Mouse (Mus musculus) layer of hippocampus, adult 18-20 months (tissue): ENCODE measurements at regions not wholly inside any gene's neighbourhood (a gene's known extent, or its start where the extent isn't known, plus 50 kb on each side); places are given as distances from the start of the nearest gene placed in this dataset.

Experiments
- DNase-seq, 2 experiments: peaks; one replicate each; pipeline ENCODE4 v3.0.0; 2022; ENCODE audit warnings: low spot score in 2 of 2

DNA sequence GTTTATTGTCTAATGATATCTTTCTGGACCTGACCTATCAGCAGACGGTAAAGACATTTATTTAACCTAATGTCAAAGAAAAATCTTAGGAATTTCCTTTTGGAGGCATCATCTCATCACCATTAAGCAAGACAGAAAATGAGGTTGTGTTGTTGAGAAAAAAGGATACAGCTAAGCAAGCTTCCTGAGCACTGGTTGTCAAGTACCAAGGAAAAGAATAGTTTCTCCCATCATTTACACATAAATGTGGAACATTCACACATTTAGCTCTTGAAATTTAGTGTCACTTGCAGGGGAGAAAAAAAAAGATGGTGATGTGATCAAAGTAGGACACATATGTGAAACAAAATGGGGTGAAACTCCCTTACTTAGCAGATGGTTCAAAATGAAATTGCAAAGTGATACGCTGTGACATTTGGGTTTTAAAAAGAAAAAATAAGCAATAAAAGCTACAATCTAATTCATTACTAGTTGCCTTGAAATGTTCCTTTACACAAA is 157.7 kb upstream of the 1700009N14Rik start:
- DNase-seq, result peak in 1 of 2 experiments; percentile 6

DNA sequence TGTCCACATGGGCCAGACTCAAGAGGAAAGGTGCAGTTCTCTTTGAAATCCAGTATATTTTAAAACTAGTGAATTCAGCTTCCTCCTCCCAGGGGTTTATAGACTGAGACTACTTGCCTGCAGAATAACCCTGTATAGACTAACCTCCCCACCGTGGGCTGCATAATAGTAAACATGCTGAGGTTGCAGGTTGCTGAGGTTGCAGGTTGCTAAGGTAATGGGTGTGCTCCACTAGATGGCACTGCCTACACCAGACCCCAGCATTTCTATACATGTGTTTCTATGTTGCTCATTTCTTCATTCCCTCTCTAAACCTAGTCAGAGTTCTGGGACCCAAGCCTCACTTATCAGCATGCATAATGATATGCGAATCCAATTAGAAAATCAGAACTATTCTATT is 140.0 kb upstream of the 1700009N14Rik start:
- DNase-seq, result no peak

DNA sequence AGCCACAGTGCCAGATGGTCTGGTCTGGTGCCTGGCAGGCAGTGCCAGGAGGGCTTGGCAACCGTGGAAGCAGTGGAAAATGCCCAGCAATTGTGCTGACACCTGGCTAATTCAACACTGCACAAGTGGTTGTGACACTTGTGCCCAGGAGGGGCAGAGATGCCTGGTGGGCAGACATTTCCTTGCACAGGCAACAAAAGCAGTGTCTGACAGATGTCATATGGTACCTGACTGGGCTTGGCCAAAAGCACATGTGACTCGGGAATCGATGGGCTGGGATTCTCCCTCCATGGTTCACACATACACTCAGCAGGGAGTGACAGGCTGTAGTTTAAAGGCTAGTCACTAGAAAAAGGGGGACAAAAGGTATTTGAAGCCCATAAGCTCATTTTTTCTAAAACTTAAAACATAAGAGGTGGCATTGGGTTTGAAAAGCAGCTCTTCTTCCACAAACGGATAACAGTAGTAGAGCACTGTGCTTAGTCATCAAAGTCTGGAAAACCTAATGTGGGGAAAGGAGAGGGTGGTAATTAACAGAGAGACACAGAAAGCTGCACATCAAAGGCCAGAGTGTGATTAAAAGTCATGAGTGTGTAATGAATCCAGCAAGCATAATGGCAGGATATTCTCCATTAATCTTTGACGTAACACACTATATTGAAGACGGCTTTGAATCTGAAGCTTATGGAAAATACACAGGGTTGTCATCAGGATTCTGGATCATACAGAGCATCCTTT is 105.5 kb upstream of the 1700009N14Rik start:
- DNase-seq, result peak; percentile 12 to 26

DNA sequence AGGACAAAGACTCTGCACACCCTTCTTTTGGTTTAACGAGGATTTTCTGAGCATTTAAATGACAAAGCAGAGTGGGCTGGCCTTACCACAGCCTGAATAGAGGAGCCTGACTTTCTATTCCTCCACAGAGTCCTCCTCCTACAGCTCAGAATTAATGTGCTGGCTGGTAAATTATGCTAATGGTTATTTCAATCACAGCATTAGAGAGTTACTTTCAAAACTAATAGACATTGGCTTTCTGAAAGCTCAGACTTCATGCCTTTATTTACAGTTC is 105.0 kb upstream of the 1700009N14Rik start:
- no peak for DNase-seq

DNA sequence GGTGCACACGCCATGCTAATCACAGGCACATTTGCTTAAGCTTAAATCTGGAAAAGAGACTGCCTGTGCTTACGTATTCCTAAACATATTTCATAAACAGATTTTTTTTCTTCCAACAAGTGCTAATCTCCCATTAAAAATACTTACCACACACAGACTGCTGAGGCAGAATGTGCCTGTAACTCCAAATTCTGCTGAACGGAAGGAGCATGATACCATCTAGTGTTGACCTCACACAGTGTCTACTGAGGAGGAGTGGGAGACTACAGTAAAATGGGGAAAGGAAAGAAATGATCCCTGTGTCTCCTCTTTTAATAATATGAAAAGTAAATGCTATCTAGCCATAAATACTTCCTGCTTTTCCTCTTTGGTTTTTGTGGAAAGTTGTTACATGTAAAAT is 81.9 kb upstream of the 1700009N14Rik start:
- peak in 1 of 2 experiments; percentile 24 for DNase-seq

DNA sequence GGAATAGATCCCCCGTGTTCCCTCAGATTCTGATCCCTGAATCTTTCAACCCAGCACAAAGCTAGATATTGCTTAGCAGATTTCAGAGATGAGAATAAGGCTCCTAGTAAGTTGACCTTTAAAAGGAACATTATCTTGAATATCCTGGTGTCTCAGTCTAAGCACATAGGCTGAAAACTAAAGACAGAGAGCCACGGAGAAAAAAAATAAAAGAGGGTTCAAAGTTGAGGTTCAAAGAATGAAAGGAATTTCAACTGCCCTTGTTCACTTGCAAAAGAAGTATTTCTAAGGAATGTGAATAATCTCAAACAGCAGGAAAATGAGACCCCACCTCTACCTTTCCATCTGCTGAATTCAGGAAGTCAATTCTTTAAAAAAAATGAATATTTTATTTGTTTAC is 69.3 kb upstream of the 1700009N14Rik start:
- DNase-seq, result no peak

DNA sequence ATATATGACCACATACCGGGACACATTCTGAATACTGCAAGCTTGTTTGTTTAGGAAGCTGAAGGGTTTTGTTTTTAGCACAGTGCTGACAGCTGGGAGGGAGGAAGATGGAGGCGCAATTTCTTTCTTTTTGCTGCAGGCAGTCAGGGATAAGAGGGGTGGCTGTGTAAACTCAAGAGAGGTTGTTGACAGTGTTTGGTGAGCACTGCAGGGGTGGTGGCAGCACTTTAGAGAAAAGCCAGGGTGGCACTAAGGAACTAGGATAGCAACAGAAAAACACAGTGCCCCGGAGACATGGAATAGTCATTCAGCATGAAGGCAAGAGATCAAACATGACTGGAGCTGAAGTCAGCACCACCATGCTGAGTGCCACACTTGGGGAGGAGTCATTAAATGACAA is 51.9 kb upstream of the 1700009N14Rik start:
- no peak for DNase-seq
